Mouse (Mus musculus) bone marrow, adult 2 months (tissue): ENCODE measurements around the gene Ip6k1. TPM values are rescaled to one million over a fixed set of nuclear protein-coding genes. Genes with fewer than 3 reads are reported as not detected.

Source experiments
- H3K27ac ChIP-seq: fragments of 200-500 bp; 2 replicates; pipeline ENCODE4 v1.5.1; 2012; ENCODE audit warnings: low read depth, mild to moderate bottlenecking, control low read depth, inconsistent platforms, low read length; ENCODE audit not compliant: control insufficient read depth, poor library complexity, insufficient read depth
- H3K4me1 ChIP-seq: fragments of 200-500 bp; 2 replicates; pipeline ENCODE4 v1.6.1; 2011; ENCODE audit warnings: low read length; ENCODE audit not compliant: control insufficient read depth, insufficient read depth
- H3K4me3 ChIP-seq: fragments of 200-500 bp; replicated peaks from 2 replicates; pipeline ENCODE3; 2011; ENCODE audit warnings: mild to moderate bottlenecking, low read depth, low read length, control low read depth; ENCODE audit not compliant: control insufficient read depth
- CTCF ChIP-seq: fragments of 200-500 bp; IDR thresholded peaks from 2 replicates; pipeline ENCODE4 v1.5.1; 2011; ENCODE audit warnings: low read length, control low read depth; ENCODE audit not compliant: control insufficient read depth, insufficient read depth
- POLR2A ChIP-seq: fragments of 200-500 bp; IDR thresholded peaks from 2 replicates; pipeline ENCODE4 v1.6.1; 2011; ENCODE audit warnings: low read depth, mild to moderate bottlenecking, control low read depth, low read length, borderline replicate concordance; ENCODE audit not compliant: control insufficient read depth
- WGBS: fragments of 180-500 bp; shearing (Covaris S2); methylation state at CpG from one replicate; pipeline ENCODE4 v1.1.7; 2018; 5-methylcytosine and 5-hydroxymethylcytosine counted together
- polyA plus RNA-seq: library from polyadenylated mRNA; stranded (reverse); fragments of >200 nt; gene quantifications from 2 replicates; pipeline ENCODE4 v1.2.4, GENCODE M21; 2011; ENCODE audit warnings: low replicate concordance; ENCODE audit not compliant: missing spikeins, insufficient read depth, insufficient read length

Ip6k1 gene
- polyA plus RNA-seq, 1 experiment = 99.5 TPM

- Histone ChIP-seq H3K27ac (no peak overlapping the region), H3K4me3 (no peak overlapping the region), H3K4me1 (no peaks in the 10 kb centered on the region)
- TF ChIP-seq POLR2A (no peak), CTCF (no peak)
- WGBS = 96% methylated on average over 3 of the region's 3 CpGs
Observed at GRCm38 (mm10) chr9:108027867-108028266, 25.6 kb downstream of the Ip6k1 start.

- Histone ChIP-seq H3K4me1 (no peaks in the 10 kb centered on the region), H3K4me3 (no peak overlapping the region), H3K27ac (no peak overlapping the region)
- no peak for TF ChIP-seq POLR2A
- no peak for TF ChIP-seq CTCF
- 94% methylated on average over 5 of the region's 5 CpGs for WGBS
Observed at GRCm38 (mm10) chr9:108032126-108032525, 29.8 kb downstream of the Ip6k1 start.

GRCm38 (mm10) chr9:108035331-108036156, 33.2 kb downstream of the Ip6k1 start:
- no peak overlapping the region for H3K4me3 ChIP-seq
- WGBS = 95% methylated on average over 2 of the region's 2 CpGs
- no peaks in the 10 kb centered on the region for H3K4me1 ChIP-seq
- H3K27ac ChIP-seq = no peak overlapping the region
- TF ChIP-seq CTCF (no peak), POLR2A (no peak)

- 97% methylated on average over 8 of the region's 8 CpGs for WGBS
- Histone ChIP-seq H3K4me1 (peaks cover 2% of the 10 kb centered on the region), H3K4me3 (no peak overlapping the region), H3K27ac (no peak overlapping the region)
- TF ChIP-seq POLR2A (no peak), CTCF (0 out of 2 replicates have a peak, but pooled peaks have one; percentile 19)
Observed at GRCm38 (mm10) chr9:108044751-108045492, 42.6 kb downstream of the Ip6k1 start.

- Histone ChIP-seq H3K4me3 (no peak overlapping the region), H3K27ac (no peak overlapping the region), H3K4me1 (peaks cover 2% of the 10 kb centered on the region)
- TF ChIP-seq POLR2A (no peak), CTCF (no peak)
- WGBS = 86% methylated on average over 4 of the region's 4 CpGs
Observed at GRCm38 (mm10) chr9:108046582-108046981, 44.3 kb downstream of the Ip6k1 start.

GRCm38 (mm10) chr9:108047601-108048565, 45.6 kb downstream of the Ip6k1 start:
- no peak for TF ChIP-seq CTCF
- no peak for TF ChIP-seq POLR2A
- peak overlapping the region; percentile 28 for H3K27ac ChIP-seq
- H3K4me3 ChIP-seq = peak overlapping the region; percentile 60
- 54% methylated on average over 17 of the region's 17 CpGs for WGBS
- H3K4me1 ChIP-seq = peaks cover 2% of the 10 kb centered on the region; the same call in 1 of the 2 replicates

- WGBS = 2% methylated on average over 19 of the region's 19 CpGs
- H3K4me1 ChIP-seq = peaks cover 5% of the 10 kb centered on the region
- peak overlapping the region; percentile 28 for H3K27ac ChIP-seq
- TF ChIP-seq CTCF (no peak), POLR2A (no peak)
- H3K4me3 ChIP-seq = peak overlapping the region; percentile 60
Observed at GRCm38 (mm10) chr9:108048566-108048955, 46.3 kb downstream of the Ip6k1 start.
